Mouse (Mus musculus) common myeloid progenitor, adult 5-6 weeks (primary cell): ENCODE results near the gene AY761184. TPM values are rescaled to one million over a fixed set of nuclear protein-coding genes. Genes with fewer than 3 reads are reported as not detected.
"Not testable (repeated sequence)": the region's sequence is repeated elsewhere in the genome, so short reads cannot be mapped to it uniquely, and the experiment has no call there.

Source experiments
- ATAC-seq: replicated peaks from 2 replicates; pipeline ENCODE4 v1.8.0; 2016; ENCODE audit warnings: low read depth, mild to moderate bottlenecking, moderate TSS enrichment, inconsistent platforms; ENCODE audit not compliant: poor library complexity, severe bottlenecking
- total RNA-seq: library from RNA; stranded (forward); fragments of 200-1000, 187-1606 nt; gene quantifications from 2 replicates; pipeline ENCODE4 v1.2.3, GENCODE M21; 2017

Gene AY761184
- total RNA-seq: not detected in 2 replicates

GRCm38 (mm10) chr8:21703545-21703944, at the start of gene AY761184:
Gene AY761184, minus strand, starts transcription at chr8:21703645.
- not testable (repeated sequence) for ATAC-seq

GRCm38 (mm10) chr8:21665497-21665896, 37.9 kb downstream of the AY761184 start, which contains the start of gene Defa34:
Gene Defa34, plus strand, starts transcription at chr8:21665797.
- not testable (repeated sequence) for ATAC-seq

GRCm38 (mm10) chr8:21655480-21655879, 48.0 kb downstream of the AY761184 start, which contains the start of gene Defa17:
Gene Defa17, plus strand, starts transcription at chr8:21655780.
- ATAC-seq: not testable (repeated sequence)

Other genes starting within 250 kb of the AY761184 start
- not detected in 2 replicates for gene Gm7849, start 247.1 kb downstream of the AY761184 start, total RNA-seq
- gene Defa20, start 194.4 kb downstream of the AY761184 start, total RNA-seq: not detected in 2 replicates
- gene Defa32, start 174.6 kb downstream of the AY761184 start, total RNA-seq: not detected in 2 replicates
- not detected in 2 replicates for gene Defa37, start 138.3 kb downstream of the AY761184 start, total RNA-seq
- gene Defa28, start 120.6 kb downstream of the AY761184 start, total RNA-seq: not detected in 2 replicates
- gene Gm7861, start 109.1 kb downstream of the AY761184 start, total RNA-seq: not detected in 2 replicates
- not detected in 2 replicates for gene Defa26, start 85.5 kb downstream of the AY761184 start, total RNA-seq
- not detected in 2 replicates for gene Defa17, start 47.9 kb downstream of the AY761184 start, total RNA-seq
- not detected in 2 replicates for gene Defa34, start 37.8 kb downstream of the AY761184 start, total RNA-seq
- not detected in 2 replicates for gene Defa24, start 30.8 kb upstream of the AY761184 start, total RNA-seq
- not detected in 2 replicates for gene Defb50, start 119.9 kb upstream of the AY761184 start, total RNA-seq
- gene Defb2, start 136.3 kb upstream of the AY761184 start, total RNA-seq: not detected in 2 replicates
- gene Defb10, start 155.3 kb upstream of the AY761184 start, total RNA-seq: not detected in 2 replicates
- gene Defb9, start 181.8 kb upstream of the AY761184 start, total RNA-seq: not detected in 2 replicates
- not detected in 2 replicates for gene Defb11, start 202.8 kb upstream of the AY761184 start, total RNA-seq
- gene Defb15, start 229.1 kb upstream of the AY761184 start, total RNA-seq: not detected in 2 replicates
- not detected in 2 replicates for gene Defb35, start 234.7 kb upstream of the AY761184 start, total RNA-seq
- not detected in 2 replicates for gene Defb13, start 243.1 kb upstream of the AY761184 start, total RNA-seq